Mouse (Mus musculus): ENCODE results near the gene S1pr1. TPM values are rescaled to one million over a fixed set of nuclear protein-coding genes. Genes with fewer than 3 reads are reported as not detected.

S1pr1 gene
- polyA plus RNA-seq, 1 experiment from 2014 or later: 10.4 TPM

Other genes with a start within 250 kb of the S1pr1 start
- gene Dph5, start 172.8 kb upstream of the S1pr1 start, polyA plus RNA-seq (2014; fragmentation: Nextera tagmentation; extraction: Ambion mirVana): 27.7 and 33.7 TPM in 2 replicates

Measured in kidney, embryonic 14.5 days (tissue).